Mouse (Mus musculus): ENCODE results near the gene Cacna1d.

DNA sequence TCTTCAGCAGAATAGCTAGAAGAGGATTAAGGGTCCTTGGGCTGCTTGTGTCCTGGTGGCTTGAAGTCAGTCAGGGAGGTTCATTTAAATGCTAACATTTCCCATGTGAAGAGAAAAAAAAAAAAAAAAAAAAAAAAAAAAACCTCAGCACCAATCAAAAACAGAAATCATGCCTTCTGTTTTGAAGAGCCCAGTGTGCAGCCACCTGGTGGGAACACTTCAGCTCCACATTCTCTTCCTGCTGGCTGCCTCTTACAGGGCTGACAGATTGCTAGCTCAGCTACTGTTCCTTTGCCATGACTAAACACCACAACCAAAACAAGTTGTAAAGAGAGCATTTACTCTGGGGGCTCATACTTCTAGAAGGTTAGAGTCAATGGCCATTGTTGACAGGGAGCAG lies 283.1 kb downstream of the Cacna1d start:
- TF ChIP-seq CTCF (IDR thresholded peaks at IDR 0.05; ENCODE audit: low read depth, low read length) (no peak), POLR2AphosphoS5 (IDR thresholded peaks at IDR 0.05; ENCODE audit: insufficient replicate concordance, low read depth, low read length) (no peak), GATA1 (IDR thresholded peaks at IDR 0.05; ENCODE audit: borderline replicate concordance, low read length) (no peak), TAL1 (conservative IDR thresholded peaks at IDR 0.05; ENCODE audit: low read depth, low read length) (no peak), GATA2 (IDR thresholded peaks at IDR 0.05; ENCODE audit: borderline replicate concordance, low read depth, low read length) (no peak)

Measured in G1E (cell line).